Mouse (Mus musculus) left cerebral cortex, adult 8-10 months (tissue): ENCODE data around the gene Itga1. TPM values are rescaled to one million over a fixed set of nuclear protein-coding genes. Genes with fewer than 3 reads are reported as not detected.
A peak's percentile ranks its signal among the peaks of the same experiment; 100 is the strongest.

Source experiments
- DNase-seq, 2 experiments: peaks; one replicate each; pipeline ENCODE4 v3.0.0; 2022; ENCODE audit warnings: low spot score in 2 of 2
- total RNA-seq, 4 experiments: library from RNA; stranded (reverse); gene quantifications; 2 replicates each; pipeline ENCODE4 v1.2.4; 2022

Itga1 gene
- total RNA-seq, 4 experiments from 2014 or later: 5.7 to 8.0 (median 7.6) TPM

DNA sequence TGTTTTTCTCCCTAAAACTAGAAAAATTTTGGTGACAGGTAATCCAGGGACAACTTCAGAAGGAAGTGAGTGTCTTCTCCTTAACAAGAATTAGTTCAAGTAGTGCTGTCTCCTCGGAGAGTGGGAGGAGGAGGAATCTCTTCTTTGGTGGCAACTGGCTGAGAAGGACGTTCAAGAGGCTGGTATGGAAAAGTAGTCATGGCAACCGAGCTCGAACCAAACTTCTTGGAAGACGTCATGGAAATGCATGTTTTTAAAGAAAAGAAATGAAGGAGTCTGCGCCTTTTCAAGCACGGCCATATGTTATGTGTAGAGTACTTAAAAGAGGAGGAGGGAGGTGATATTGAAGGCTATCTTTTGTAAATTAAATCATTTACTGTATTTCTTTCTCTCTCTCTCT is 49.2 kb downstream of the Itga1 start:
- peak in 1 of 2 experiments; percentile 38 for DNase-seq

DNA sequence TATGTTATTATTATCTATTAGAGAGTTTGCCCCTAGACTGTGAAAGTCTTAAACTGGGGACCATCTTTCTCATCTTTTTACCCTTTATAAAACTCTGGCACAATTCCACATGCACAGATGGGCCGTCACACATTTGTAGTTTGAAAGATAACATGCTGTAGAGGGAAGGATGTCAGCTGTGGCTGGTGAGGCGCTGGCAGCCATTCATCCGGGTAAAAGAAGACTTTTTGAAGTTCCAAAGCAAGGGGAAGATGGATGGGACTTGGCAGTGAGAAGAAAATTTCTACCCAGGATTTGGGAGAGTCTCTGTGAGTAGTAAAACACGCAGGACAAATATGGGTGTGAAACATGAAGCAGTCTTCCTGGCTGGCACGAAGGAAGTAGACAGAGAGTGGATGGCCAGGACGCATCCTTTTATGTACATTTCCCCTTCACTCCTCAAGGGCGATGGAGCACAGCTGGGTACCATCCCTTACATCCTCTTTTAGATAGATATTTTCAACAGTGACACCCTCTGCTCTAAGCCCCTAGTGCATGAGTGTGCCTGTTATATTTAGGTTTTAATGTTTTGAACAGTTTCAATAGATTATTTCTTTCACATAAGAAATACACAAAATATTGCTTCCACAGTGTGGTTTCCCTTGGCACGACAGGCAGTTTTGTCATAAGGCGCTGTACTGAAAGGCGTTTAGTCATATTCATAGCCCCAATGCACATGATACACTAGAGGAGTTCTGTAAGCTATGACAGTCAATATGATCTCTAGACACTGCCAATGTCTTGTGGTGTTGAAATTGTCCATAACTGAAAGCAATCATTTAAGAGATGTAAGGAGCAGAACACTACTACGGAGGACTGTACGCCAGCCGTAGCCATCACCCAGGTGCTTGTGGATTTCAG is 50.9 kb downstream of the Itga1 start:
- DNase-seq: no peak

DNA sequence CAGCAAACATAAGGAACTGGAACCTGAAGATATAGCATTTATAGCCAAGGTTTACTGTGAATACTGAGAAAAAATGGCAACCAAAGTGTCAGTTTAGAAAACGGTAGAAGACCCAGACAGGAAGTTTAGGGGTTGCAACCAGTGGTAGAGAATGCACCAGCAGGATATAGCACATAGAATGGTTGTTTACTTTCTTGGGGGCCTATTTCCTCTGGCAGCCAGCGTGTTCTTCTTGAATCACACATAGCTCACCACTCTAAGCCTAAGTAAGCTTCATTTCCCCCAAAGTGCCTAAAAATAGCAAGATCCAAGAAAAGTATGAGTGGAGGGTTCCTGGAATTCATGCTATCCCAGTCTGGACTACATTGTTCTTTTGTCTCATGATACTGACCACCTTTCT is 59.1 kb downstream of the Itga1 start:
- DNase-seq: no peak

DNA sequence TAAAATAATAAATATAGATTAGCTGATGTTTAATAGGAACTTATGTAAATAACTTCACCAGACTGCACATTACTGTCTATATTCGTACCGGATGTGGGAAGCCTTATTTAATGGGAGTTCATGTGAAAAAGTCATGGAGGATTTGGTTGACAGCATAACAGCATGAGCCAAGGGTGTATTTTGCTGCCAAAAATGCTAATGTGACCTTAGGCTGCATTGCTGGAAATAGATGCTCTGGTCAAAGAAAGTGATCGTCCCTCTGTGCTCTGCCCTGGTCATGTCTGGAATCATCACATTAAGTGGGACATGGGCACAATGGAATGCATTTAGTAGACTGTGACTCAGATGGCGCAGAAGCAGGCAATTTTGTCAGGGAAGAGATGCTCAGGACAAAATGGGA is 64.5 kb downstream of the Itga1 start:
- no peak for DNase-seq

DNA sequence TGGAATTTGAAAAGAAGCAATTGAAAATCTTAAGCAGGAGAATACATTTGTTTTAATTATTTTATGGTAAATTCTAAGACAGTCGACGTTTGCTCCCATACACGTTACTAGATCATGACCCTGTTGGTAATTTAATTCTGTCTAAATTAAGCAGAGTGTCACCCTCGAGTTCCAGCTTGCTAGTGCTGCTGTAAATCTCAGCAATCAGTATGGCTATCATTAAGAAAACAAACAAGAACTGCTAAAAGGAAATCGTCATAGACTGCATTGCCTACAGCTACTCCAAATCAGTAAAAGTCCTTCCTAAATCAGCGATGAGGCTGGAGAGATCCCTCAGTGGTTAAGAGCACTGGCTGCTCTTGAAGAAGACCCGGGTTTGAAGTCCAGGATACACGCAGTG is 66.4 kb downstream of the Itga1 start:
- DNase-seq: no peak

DNA sequence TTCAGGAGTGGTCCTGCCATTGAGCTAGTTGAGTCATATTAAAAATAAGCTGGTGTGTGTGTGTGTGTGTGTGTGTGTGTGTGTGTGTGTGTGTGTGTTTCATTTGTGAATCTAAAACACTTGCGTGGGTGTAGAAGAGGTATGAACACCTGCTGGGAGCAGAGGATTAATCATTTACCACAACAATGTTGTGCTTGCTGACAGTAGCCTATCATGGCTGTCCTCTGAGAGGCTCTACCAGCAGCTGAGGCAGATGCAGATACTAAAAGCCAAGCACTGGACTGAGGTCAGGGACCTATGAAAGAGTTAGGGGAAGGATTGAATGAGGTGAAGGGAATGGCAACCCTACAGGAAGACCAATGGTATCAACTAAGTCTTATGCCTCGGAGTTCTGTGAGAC is 68.6 kb downstream of the Itga1 start:
- DNase-seq: no peak

DNA sequence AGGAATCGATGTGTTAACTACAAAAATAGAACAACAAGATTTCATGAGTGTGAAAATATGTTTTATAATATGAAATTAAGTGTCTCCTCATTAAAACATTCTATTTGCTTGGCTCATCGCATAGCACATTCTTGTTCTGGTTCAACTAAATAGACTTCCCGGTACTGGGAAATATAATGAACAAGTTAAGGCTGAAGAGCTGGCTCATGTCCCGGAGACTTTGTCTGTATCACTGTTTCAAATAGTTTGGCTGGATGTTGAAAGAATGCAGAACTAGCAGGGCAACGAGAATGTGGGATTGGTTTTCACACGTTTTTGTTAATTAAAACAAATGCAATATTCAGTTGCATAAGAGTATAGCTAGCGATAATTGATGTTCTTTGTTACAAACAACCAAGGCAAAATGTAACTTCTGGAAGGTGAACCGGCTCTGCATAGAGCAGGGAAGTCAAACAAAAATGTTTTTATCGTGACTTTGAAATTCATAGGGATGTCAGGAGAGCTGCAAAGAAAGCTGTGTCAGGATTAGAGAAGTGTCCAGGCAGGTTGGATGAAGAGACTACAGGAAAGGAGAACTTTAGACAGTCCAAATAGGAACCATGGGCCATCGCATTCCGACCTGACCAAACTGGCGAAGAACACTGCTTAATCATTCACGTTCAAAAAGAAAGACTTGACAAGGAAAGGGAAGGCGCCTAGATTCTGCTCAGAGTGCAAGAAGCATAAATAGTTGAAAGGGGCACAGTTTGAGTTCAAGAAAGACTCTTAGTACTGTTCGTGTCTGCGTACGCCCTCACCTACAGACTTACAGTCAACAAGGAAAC is 70.4 kb downstream of the Itga1 start:
- no peak for DNase-seq

DNA sequence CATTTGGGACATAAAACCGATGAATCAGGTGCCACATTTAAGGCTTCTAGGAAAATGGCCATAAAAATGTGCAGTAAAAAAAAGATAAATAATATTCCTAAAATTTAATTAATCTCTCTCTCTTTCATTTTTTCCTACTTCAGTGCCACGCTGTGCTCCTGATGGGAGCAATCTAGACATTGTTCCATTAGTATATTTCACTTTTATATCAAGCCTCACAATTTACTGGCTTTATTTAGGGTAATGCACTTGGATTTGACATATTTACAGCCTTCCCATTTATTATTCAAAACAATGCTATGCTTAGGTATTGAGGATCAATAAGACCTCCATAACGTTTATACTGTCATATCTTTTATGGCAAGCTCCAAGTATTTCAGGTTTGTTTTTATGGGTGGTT is 76.4 kb downstream of the Itga1 start:
- DNase-seq: no peak

DNA sequence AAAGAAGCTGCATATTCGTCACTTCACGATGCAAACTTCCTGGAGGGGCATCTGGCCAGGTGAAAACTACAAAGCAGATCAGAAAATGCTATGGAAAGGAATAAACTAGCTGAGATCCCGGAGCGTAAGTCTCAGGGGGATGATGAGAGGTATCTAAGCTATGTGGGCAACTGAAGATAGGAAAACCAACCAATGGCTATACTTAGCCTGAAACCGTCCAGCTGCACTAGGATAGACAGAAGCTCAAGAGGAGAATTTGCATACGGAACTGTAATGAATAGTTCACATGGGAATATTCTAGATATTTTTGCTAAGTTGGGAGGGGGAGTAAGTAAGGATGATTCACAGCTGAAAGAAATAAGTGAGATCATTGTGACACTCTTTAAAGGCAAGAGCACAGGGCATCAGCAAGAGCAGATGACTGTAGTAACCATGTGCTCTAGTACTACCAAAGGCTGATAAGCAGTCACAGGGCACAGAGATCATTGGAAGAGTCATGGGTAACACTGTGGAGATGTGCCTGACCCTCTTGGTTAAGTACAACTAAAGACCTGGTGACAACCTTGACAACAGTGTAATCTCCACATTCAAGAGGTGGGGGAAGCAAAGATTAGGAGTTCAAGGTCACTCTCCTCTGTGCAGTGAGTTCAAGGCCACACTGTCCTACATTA is 79.5 kb downstream of the Itga1 start:
- DNase-seq: no peak

DNA sequence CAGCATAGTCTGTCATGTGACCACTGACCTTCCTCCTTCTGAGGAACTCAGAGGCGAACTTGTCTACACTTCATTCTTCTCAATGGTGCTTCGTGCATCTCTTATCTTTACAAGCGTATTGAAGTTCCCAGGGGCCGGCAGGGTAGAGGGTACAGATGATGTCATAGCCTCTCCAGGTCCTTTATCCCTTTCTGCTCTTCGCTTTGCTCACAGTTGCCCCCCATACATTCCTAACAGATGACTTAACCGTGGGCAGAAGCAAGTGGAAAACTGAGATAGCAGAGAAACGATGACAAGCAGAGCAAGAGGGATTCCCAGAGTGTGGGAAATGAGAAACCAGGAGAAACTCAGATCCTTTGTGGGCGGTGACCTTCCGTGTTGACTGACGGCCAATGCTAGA is 80.4 kb downstream of the Itga1 start:
- no peak for DNase-seq

DNA sequence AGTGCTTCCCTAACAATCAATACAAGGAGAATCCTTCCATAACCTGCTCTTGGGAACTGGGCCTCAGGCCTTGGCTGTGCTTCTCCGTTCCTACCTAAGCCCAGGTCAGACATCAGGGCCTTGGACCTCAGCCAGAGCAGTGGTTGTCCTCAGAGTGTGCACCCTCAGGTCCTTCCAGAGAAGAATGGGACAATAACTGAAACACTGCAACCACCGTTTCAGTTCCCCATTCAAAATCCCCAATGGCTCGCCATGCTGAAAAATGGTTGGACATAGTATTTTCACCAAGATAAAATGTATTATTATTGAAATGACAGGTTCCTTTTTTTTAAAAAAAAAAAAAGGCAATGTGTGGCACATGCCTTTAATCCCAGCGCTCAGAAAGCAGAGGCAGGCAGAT is 81.0 kb downstream of the Itga1 start:
- DNase-seq: no peak

DNA sequence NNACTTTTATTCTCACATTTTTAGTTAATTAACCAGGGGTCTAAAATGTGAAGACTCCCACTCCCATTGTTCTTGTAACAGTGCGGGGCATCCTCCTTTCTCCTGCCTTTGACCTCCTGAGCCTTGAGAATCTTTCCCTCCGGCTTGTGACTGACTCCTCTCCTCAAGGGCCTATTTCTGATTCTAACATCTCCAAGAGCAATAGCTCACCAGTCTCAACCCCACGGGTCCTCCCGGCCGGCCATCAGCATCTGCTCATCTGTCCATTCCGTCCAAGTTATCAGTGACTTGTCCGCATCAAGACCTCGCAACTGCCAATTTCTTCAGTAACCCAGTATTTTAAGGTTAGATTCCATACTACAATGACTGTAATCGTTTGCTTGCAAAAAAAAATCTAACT is 84.2 kb downstream of the Itga1 start:
- DNase-seq: no peak

DNA sequence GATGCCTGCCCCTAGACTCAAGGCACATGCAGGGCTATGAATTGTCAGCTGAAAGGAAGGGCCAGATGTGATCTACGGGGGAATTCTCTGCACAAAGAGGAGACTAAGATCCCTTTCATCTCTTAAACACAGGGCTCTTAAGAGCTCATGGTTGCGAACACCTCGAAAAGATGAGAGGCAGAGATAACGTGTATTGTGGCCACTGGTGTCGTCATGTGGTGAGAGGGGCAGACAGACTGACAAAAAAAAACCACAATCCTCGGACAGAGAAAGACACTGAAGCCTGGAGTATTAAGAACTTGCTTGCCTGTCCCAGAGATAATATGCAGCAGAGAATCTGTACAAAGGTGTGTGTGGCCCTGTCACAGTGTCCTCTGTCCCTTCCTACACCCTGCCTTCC is 90.2 kb downstream of the Itga1 start:
- no peak for DNase-seq

DNA sequence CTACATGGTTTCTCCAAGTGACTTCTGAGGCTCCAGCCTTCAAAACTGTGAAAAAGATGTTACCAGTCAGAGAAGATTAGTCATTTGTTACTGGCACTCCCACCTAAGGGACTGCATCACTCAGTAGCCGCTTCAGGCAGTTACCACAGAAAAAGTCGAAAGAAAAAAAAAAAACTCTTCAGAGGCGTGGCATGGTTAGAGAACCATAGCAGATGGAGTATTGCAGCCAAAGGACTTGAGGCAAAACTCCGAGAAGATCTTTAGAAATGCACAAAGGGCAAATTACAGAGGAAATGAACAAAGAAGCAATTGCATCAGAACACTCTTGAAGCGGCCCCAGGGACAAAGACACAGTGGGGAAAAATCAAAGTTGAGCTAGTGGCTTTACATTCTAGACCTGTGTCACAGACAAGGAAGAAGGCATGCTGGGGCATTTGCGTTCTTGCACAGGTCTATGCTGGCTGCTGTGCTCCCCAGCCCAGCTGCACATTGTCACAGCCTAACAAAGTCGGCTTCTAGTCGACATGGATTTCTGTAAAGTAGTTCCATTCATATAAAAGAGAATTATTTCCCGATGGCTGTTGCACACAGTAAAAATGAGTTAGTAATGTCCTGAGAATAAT is 95.4 kb downstream of the Itga1 start:
- no peak for DNase-seq

DNA sequence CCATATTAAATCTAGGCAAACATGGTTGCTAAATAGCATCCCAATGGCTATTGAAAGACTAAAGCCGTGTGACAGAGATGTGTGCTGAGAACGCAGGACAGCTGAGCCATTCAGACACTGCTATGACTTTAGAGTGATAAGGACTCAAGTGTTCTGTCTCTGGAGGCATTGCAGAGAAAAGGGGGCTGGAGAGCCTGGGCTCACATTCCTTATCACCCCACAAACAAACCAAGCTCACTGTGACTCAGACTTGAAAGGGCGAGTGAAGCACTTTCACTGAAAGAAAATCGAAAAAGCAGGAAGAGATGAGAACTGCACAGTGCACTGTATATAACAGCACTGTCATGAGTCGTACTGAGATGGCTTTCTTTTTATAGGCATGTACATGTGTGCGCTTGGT is 96.4 kb downstream of the Itga1 start:
- no peak for DNase-seq

DNA sequence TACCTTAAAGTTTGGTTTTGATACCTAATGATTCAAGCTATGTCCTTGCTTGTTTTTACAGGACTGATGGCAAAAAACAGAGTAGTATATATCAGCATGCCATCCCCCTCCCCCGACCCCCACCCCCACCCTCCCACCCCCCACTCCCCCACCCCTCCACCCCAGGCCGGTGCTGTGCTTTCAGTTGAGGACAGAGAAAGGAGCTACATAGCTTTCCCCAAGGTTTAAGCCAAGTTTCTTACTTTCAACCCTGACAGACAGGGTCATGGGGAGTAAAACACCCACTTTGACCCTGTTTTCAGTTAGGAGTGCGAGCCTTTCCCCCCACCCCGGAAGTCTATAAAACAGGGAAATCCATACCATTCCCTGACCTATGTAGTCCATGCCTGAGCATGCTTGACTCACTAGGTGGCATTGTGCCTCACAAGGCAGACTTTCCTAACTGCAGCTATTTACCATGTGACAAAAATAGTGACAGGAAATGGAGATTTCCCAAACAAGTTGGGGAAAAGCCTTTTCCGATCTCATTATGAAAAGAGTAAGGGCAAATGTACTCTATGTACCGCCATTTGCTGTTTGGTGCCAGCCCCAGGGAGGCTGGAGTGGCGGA is 98.2 kb downstream of the Itga1 start:
- no peak for DNase-seq

DNA sequence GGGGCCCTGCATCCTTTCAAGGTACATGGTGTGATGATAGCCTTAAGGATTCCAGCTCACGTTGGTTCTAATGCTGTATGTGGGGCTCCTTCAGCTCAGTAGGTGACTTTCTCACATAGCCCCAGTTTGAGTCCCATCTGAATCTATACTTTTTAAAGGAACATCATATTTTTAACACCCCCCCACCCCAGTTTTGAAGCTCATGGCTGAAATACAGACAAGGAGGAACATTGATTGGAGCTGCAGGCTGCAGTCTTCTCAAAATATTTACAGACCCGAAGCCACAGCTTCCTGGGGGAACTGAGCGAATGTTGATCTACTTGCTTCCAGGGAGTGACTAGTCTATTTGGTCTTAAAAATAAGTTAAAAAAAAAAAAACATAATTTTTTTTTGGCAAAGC is 98.9 kb downstream of the Itga1 start:
- no peak for DNase-seq

DNA sequence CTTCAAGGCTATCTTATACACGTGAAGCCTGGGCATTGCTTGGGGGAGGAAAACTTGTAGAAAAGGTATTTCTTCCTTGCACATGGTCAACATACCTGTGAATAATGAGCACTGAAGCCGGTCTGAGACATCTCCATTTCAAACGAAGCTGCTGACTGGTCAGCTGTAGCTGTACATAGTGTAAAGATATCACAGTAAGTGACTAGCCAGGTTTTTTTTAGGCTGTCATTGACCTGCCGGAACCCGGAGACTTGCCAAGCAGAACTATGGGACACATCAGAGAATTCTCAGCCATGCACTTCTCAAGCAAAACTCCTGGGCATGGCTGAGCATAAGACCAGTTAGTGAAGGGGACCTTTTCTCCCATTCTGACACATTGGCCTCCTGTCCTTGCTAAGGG is 99.6 kb downstream of the Itga1 start:
- DNase-seq: no peak

DNA sequence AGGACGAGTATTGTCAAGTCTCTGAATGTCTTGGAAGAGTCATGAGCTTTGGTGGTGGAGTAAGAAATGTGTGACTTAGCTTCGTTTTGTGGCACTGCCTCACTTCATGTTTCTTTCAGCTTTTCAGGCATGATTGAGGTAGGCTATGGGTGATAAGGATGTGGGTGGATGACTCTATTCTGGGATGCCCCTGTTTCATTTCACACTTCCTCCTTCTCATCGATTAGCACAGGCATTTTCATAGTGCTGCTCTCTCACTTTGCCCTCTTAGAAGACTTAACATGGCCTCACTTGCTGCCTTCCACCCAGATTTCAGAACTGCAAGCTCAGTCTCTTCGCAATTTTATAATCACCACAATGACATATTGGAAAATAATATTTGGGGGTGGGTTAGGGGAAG is 102.2 kb downstream of the Itga1 start:
- DNase-seq: no peak

DNA sequence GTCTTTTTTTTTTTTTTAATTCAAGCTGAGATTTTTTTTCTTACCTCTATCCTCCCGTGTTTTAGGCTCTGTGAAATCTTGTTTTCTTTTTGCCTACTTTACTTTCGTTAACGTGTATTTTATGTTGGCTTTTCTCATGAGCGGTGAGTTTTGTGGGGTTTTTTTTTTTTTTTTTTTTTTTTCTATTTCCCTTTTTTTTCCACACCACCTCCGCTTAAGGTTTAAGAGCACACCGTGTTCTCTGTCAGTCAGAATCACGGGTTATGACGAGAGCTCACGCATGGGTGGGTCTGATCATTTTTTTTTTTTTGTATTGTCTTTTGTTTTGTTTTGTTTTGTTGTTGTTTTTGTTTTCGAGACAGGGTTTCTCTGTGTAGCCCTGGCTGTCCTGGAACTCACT is 103.7 kb downstream of the Itga1 start:
- no peak for DNase-seq
